Mouse (Mus musculus): ENCODE results near the gene Camta1. TPM values are rescaled to one million over a fixed set of nuclear protein-coding genes. Genes with fewer than 3 reads are reported as not detected.

Camta1 gene
- polyA plus RNA-seq, 1 experiment from 2014 or later = 122 TPM

- WGBS = 68% methylated on average over 9 of the region's 9 CpGs
- no peak overlapping the region for H3K4me3 ChIP-seq
- no peak for DNase-seq (ENCODE audit: extremely low spot score, low spot score)
- H3K27ac ChIP-seq = no peak overlapping the region
- H3K27me3 ChIP-seq (ENCODE audit: poor library complexity, severe bottlenecking) = no peaks in the 10 kb centered on the region
- peaks cover 13% of the 10 kb centered on the region; the same call in 1 of the 2 replicates for H3K9me3 ChIP-seq
- no peaks in the 10 kb centered on the region for H3K4me1 ChIP-seq
- no peaks in the 10 kb centered on the region for H3K36me3 ChIP-seq (replicated peaks)
Observed at GRCm38 (mm10) chr4:151897069-151897617, 35.5 kb upstream of the Camta1 start.

DNA sequence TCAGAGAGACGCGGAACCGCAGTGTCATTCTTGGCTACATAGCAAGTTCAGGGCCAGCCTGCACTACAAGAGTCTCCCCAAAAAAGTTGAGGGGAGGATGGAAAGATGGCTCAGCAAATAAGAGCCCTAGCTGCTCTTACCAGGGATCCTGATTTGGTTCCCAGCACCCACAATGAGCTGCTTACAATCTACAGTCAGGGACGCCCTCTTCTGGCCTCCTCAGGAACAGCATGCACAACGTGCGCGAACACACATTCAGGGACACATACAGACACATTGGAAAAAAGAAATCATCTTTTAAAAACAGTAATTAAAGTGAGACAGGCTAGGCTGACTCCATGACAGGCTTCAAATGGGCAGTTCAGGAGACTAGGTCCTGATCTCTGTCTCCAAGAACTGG is 33.9 kb upstream of the Camta1 start:
- WGBS = 89% methylated on average over 7 of the region's 7 CpGs

GRCm38 (mm10) chr4:151894926-151895325 is 33.2 kb upstream of the Camta1 start:
- 93% methylated on average over 12 of the region's 12 CpGs for WGBS
- DNase-seq (ENCODE audit: extremely low spot score, low spot score) = no peak
- H3K27ac ChIP-seq = no peak overlapping the region
- H3K27me3 ChIP-seq (ENCODE audit: poor library complexity, severe bottlenecking) = no peaks in the 10 kb centered on the region
- H3K4me3 ChIP-seq = no peak overlapping the region
- no peaks in the 10 kb centered on the region for H3K4me1 ChIP-seq
- H3K36me3 ChIP-seq (replicated peaks) = no peaks in the 10 kb centered on the region
- peaks cover 12% of the 10 kb centered on the region; the same call in 1 of the 2 replicates for H3K9me3 ChIP-seq

More for the DNA sequence above, 33.9 kb upstream of the Camta1 start:
- H3K4me1 ChIP-seq = no peaks in the 10 kb centered on the region
- no peak overlapping the region for H3K27ac ChIP-seq
- H3K4me3 ChIP-seq = no peak overlapping the region
- H3K27me3 ChIP-seq (ENCODE audit: poor library complexity, severe bottlenecking) = no peaks in the 10 kb centered on the region
- no peak for DNase-seq (ENCODE audit: extremely low spot score, low spot score)
- H3K36me3 ChIP-seq (replicated peaks) = no peaks in the 10 kb centered on the region
- peaks cover 13% of the 10 kb centered on the region; the same call in 1 of the 2 replicates for H3K9me3 ChIP-seq

GRCm38 (mm10) chr4:151893241-151893640 is 31.6 kb upstream of the Camta1 start:
- 81% methylated on average over 6 of the region's 6 CpGs for WGBS
- Histone ChIP-seq H3K9me3 (peaks cover 9% of the 10 kb centered on the region; the same call in 1 of the 2 replicates), H3K36me3 (replicated peaks) (no peaks in the 10 kb centered on the region), H3K27me3 (ENCODE audit: poor library complexity, severe bottlenecking) (no peaks in the 10 kb centered on the region), H3K27ac (no peak overlapping the region), H3K4me3 (no peak overlapping the region), H3K4me1 (no peaks in the 10 kb centered on the region)
- no peak for DNase-seq (ENCODE audit: extremely low spot score, low spot score)

GRCm38 (mm10) chr4:151881590-151881989 is 19.9 kb upstream of the Camta1 start:
- 0 out of 2 replicates have a peak, but pooled peaks cover under 1% of the 10 kb centered on the region for H3K27me3 ChIP-seq (ENCODE audit: poor library complexity, severe bottlenecking)
- H3K27ac ChIP-seq = no peak overlapping the region
- no peaks in the 10 kb centered on the region for H3K4me1 ChIP-seq
- peaks cover 8% of the 10 kb centered on the region; the same call in 1 of the 2 replicates for H3K9me3 ChIP-seq
- no peaks in the 10 kb centered on the region for H3K36me3 ChIP-seq (replicated peaks)
- WGBS = 95% methylated on average over 12 of the region's 12 CpGs
- DNase-seq (ENCODE audit: extremely low spot score, low spot score) = no peak
- no peak overlapping the region for H3K4me3 ChIP-seq

- no peak for DNase-seq (ENCODE audit: extremely low spot score, low spot score)
- H3K27me3 ChIP-seq (ENCODE audit: poor library complexity, severe bottlenecking) = peaks cover 14% of the 10 kb centered on the region; the same call in 1 of the 2 replicates
- 82% methylated on average over 5 of the region's 5 CpGs for WGBS
- no peak overlapping the region for H3K4me3 ChIP-seq
- H3K4me1 ChIP-seq = peaks cover 5% of the 10 kb centered on the region; the same call in 1 of the 2 replicates
- no peak overlapping the region for H3K27ac ChIP-seq
- no peaks in the 10 kb centered on the region for H3K36me3 ChIP-seq (replicated peaks)
- peaks cover 8% of the 10 kb centered on the region; the same call in 1 of the 2 replicates for H3K9me3 ChIP-seq
Observed at GRCm38 (mm10) chr4:151880044-151880690, 18.5 kb upstream of the Camta1 start.

- H3K4me1 ChIP-seq = peaks cover 16% of the 10 kb centered on the region
- no peaks in the 10 kb centered on the region for H3K36me3 ChIP-seq (replicated peaks)
- WGBS = 74% methylated on average over 14 of the region's 14 CpGs
- H3K27ac ChIP-seq = no peak overlapping the region
- H3K4me3 ChIP-seq = no peak overlapping the region
- DNase-seq (ENCODE audit: extremely low spot score, low spot score) = no peak
- peaks cover 21% of the 10 kb centered on the region; the same call in 1 of the 2 replicates for H3K27me3 ChIP-seq (ENCODE audit: poor library complexity, severe bottlenecking)
- peaks cover 8% of the 10 kb centered on the region; the same call in 1 of the 2 replicates for H3K9me3 ChIP-seq
Observed at GRCm38 (mm10) chr4:151876400-151876799, 14.7 kb upstream of the Camta1 start.

- Histone ChIP-seq H3K27ac (peak overlapping the region; percentile 92; the same call in 1 of the 2 replicates), H3K4me1 (peaks cover 28% of the 10 kb centered on the region), H3K9me3 (no peaks in the 10 kb centered on the region), H3K4me3 (peak overlapping the region; percentile 83), H3K27me3 (ENCODE audit: poor library complexity, severe bottlenecking) (no peaks in the 10 kb centered on the region), H3K36me3 (replicated peaks) (no peaks in the 10 kb centered on the region; the same call in 1 of the 2 replicates)
- 58% methylated on average over 9 of the region's 9 CpGs for WGBS
- no peak for DNase-seq (ENCODE audit: extremely low spot score, low spot score)
Observed at GRCm38 (mm10) chr4:151863511-151863910, 1.8 kb upstream of the Camta1 start.

- Histone ChIP-seq H3K36me3 (replicated peaks) (peaks cover 6% of the 10 kb centered on the region), H3K27ac (peak overlapping the region; percentile 92), H3K27me3 (ENCODE audit: poor library complexity, severe bottlenecking) (no peaks in the 10 kb centered on the region), H3K9me3 (no peaks in the 10 kb centered on the region), H3K4me1 (peaks cover 28% of the 10 kb centered on the region), H3K4me3 (peak overlapping the region; percentile 83)
- WGBS = 0% methylated on average over 29 of the region's 58 CpGs
- no peak for DNase-seq (ENCODE audit: extremely low spot score, low spot score)
Observed at GRCm38 (mm10) chr4:151861471-151861805, 238 bp downstream of the Camta1 start.

DNA sequence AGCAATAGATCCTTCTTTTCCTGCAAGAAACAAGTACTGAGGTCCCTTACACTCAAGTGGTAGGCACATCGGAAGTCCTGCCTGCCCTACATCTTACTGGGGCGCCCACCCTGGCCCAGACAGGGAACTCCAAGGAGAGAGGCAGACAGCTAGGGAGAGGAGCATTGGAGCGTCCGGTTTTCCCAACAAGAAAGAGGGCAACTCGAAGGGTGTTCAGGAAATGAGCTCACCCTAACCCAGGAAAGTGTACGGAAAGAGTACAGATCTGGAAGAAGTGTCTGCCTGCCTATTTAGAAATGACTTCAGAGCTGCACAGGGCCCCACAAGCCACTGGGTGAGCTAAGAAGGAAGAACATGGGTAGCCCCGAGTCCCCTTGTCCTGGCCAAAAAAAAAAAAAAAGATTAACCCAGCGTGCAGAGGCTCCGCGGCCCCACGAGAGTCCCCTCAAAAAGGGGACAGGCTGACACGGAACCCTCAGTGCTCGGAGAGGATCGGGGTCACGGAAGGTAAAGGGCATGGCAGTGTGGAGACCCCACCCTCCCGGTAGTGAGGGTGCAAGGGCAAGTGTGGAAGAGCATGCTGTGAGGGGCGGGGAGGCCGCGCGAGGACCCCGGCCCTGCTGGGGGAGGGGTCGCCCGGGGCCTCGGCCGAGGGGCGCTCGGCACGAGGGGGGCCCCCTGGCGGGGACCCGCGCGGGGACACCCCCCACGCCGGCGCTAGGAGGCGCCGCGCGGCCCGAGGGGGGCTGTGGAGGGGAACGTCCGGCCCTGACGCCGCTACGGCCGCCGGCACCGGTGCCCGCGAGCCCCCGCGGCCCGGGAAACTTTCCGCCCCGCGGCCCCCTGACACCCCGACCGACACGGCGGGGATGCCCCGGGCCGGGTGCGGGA is 990 bp downstream of the Camta1 start:
- peak overlapping the region; percentile 92 for H3K27ac ChIP-seq
- WGBS = 3% methylated on average over 59 of the region's 63 CpGs

DNA sequence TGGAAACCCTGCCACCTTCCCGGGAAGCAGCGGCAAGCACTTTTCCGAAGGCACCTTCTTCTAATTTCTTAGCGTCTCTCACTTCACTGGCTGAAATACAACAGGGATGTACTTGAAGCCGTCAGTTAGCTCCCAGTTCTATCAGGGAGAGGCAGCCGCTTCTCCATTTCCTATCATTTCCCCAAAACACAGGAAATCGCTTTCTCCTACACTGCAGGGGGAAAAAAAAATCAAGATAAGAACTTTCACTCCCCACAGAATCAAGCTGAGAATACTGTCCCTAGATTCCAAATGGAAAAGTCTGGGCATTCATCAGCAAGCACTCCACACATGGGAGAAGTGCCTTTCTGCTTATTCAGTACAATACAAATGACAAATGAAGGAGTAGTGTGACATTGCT is 2.4 kb downstream of the Camta1 start:
- Histone ChIP-seq H3K4me3 (no peak overlapping the region), H3K4me1 (peaks cover 28% of the 10 kb centered on the region), H3K27ac (no peak overlapping the region), H3K36me3 (replicated peaks) (peaks cover 14% of the 10 kb centered on the region), H3K9me3 (no peaks in the 10 kb centered on the region), H3K27me3 (ENCODE audit: poor library complexity, severe bottlenecking) (no peaks in the 10 kb centered on the region)
- WGBS = 82% methylated on average over 7 of the region's 7 CpGs
- no peak for DNase-seq (ENCODE audit: extremely low spot score, low spot score)

More for the DNA sequence above, 990 bp downstream of the Camta1 start:
- Histone ChIP-seq H3K27me3 (ENCODE audit: poor library complexity, severe bottlenecking) (no peaks in the 10 kb centered on the region), H3K9me3 (no peaks in the 10 kb centered on the region), H3K4me1 (peaks cover 28% of the 10 kb centered on the region), H3K4me3 (peak overlapping the region; percentile 83), H3K36me3 (replicated peaks) (peaks cover 11% of the 10 kb centered on the region)
- DNase-seq (ENCODE audit: extremely low spot score, low spot score) = peak; percentile 30

DNA sequence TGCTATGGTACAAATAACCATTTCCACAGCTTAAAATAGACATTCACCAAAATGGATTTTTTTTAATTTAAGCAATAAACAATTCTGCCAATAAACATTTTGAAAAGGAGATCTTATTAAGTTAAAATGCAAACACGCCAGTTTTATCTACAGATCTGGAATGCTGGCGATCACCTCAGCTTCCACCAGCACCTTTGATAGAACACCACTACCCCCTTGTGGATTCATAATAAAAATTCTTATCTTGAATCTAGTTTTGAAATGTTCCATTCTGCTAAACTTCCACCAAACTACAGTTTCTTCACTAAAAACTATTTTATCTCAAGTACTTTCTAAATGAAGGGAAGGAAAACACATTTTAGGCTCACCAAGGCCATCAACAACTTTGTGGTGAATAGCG is 7.7 kb downstream of the Camta1 start:
- H3K4me3 ChIP-seq = no peak overlapping the region
- DNase-seq (ENCODE audit: extremely low spot score, low spot score) = no peak
- no peaks in the 10 kb centered on the region for H3K9me3 ChIP-seq
- peaks cover 5% of the 10 kb centered on the region; the same call in 1 of the 2 replicates for H3K4me1 ChIP-seq
- no peaks in the 10 kb centered on the region for H3K27me3 ChIP-seq (ENCODE audit: poor library complexity, severe bottlenecking)
- WGBS = 86% methylated on average over 3 of the region's 3 CpGs
- no peak overlapping the region for H3K27ac ChIP-seq
- H3K36me3 ChIP-seq (replicated peaks) = peaks cover 14% of the 10 kb centered on the region
